Mouse (Mus musculus): ENCODE measurements around the gene Nol12. TPM values are rescaled to one million over a fixed set of nuclear protein-coding genes. Genes with fewer than 3 reads are reported as not detected.

Gene Nol12
- polyA plus RNA-seq, 1 experiment, result 30.2 TPM

DNA sequence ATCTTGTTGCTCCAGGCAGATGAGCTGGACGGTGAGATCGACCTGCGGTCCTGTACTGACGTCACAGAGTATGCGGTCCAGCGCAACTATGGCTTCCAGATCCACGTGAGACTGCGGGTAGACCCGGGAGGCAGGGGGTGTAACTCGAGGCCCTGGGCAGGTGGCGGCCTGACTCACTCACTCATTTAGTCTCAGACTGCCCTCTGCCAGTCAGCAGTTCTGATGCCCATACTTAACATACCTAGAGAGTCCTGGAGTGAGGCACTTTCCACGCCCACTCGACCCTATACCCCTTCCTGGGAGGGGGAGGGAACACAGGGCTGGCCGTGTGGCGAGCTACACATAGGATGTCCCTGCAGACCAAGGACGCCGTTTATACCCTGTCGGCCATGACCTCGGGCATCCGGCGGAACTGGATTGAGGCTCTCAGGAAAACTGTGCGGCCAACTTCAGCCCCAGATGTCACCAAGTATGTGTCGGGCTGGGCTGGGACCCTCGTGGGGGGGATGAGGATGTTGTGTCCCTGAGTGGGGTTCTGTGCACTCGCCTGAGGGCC lies 56.3 kb downstream of the Nol12 start:
- no peak for DNase-seq (ENCODE audit: low read depth)

DNA sequence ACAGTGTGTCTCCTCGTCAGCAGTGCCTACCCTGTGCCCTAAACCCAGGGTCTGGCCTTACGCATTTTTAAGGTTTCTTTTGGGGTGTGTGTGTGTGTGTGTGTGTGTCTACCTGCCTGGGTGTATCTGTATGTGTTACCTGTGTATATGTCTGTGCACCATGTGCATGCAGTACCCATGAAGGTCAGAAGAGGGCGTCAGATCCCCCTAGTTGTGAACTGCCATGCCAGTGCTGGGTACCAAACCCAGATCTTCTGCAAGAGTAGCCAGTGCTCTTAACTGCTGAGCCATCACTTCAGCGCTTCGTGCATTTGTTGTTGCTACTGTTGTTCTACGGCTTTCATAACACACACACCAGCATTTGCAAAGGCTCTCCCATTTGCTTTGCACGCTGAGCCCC lies 57.5 kb downstream of the Nol12 start:
- DNase-seq (ENCODE audit: low read depth), result no peak

DNA sequence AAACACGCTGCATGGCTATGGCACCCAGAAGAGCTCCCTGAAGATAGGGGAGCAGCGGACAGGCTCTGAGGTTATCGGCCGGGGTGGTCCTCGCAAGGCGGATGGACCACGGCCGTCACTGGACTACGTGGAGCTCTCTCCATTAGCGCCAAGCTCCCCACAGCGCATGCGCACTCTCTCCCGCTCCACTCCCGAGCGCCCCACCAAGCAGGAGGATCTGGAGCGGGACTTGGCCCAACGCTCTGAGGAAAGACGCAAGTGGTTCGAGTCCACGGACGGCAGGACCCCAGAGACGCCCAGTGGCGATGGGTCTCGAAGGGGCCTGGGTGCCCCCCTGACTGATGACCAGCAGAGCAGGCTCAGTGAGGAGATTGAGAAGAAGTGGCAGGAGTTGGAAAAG lies 58.2 kb downstream of the Nol12 start:
- DNase-seq (ENCODE audit: low read depth), result no peak

Other genes with a start within 250 kb of the Nol12 start
- 0.16 and 0.32 TPM in 2 replicates for gene Elfn2, start 216.2 kb upstream of the Nol12 start, polyA plus RNA-seq (2012; rRNA removed)
- gene Mfng, start 161.5 kb upstream of the Nol12 start, polyA plus RNA-seq (2012; rRNA removed), result 55.5 and 73.8 TPM in 2 replicates
- 34.4 and 42.9 TPM in 2 replicates for gene Card10, start 131.9 kb upstream of the Nol12 start, polyA plus RNA-seq (2012; rRNA removed)
- gene Cdc42ep1, start 92.3 kb upstream of the Nol12 start, polyA plus RNA-seq (2012; rRNA removed), result 80.3 and 115 TPM in 2 replicates
- 2.4 and 5.9 TPM in 2 replicates for gene Lgals2, start 79.4 kb upstream of the Nol12 start, polyA plus RNA-seq (2012; rRNA removed)
- 69.0 and 70.0 TPM in 2 replicates for gene Gga1, start 57.7 kb upstream of the Nol12 start, polyA plus RNA-seq (2012; rRNA removed)
- not detected in 2 replicates for gene Gm49510, start 35.3 kb upstream of the Nol12 start, polyA plus RNA-seq (2012; rRNA removed)
- 23.4 and 24.5 TPM in 2 replicates for gene Sh3bp1, start 35.2 kb upstream of the Nol12 start, polyA plus RNA-seq (2012; rRNA removed)
- 6.2 and 8.8 TPM in 2 replicates for gene Pdxp, start 21.0 kb upstream of the Nol12 start, polyA plus RNA-seq (2012; rRNA removed)
- gene Lgals1, start 8.2 kb upstream of the Nol12 start, polyA plus RNA-seq (2012; rRNA removed), result 1,886 and 3,971 TPM in 2 replicates
- 57.0 and 69.1 TPM in 2 replicates for gene Triobp, start 12.8 kb downstream of the Nol12 start, polyA plus RNA-seq (2012; rRNA removed)
- gene H1f0, start 93.5 kb downstream of the Nol12 start, polyA plus RNA-seq (2012; rRNA removed), result 71.6 and 91.7 TPM in 2 replicates
- 1.7 and 2.9 TPM in 2 replicates for gene Galr3, start 107.0 kb downstream of the Nol12 start, polyA plus RNA-seq (2012; rRNA removed)
- gene Ankrd54, start 128.0 kb downstream of the Nol12 start, polyA plus RNA-seq (2012; rRNA removed), result 58.2 and 59.8 TPM in 2 replicates
- gene Eif3l, start 140.2 kb downstream of the Nol12 start, polyA plus RNA-seq (2012; rRNA removed), result 176 and 195 TPM in 2 replicates
- gene Micall1, start 174.0 kb downstream of the Nol12 start, polyA plus RNA-seq (2012; rRNA removed), result 25.2 and 28.3 TPM in 2 replicates
- gene Polr2f, start 206.1 kb downstream of the Nol12 start, polyA plus RNA-seq (2012; rRNA removed), result 41.4 and 56.3 TPM in 2 replicates
- 15.7 and 15.8 TPM in 2 replicates for gene 1700088E04Rik, start 206.3 kb downstream of the Nol12 start, polyA plus RNA-seq (2012; rRNA removed)
- 0.85 and 1.5 TPM in 2 replicates for gene Sox10, start 230.3 kb downstream of the Nol12 start, polyA plus RNA-seq (2012; rRNA removed)

Data from gonadal fat pad, adult 2 months (tissue).